Mouse (Mus musculus) retina, embryonic 14.5 days (tissue): ENCODE data around the gene Slc39a5.
A peak's percentile ranks its signal among the peaks of the same experiment; 100 is the strongest.

Experiments
- DNase-seq: peaks from one replicate; pipeline ENCODE4 v3.0.0-alpha.2; 2015; ENCODE audit warnings: low spot score

Gene Slc39a5

GRCm38 (mm10) chr10:128409692-128410559 is 8.9 kb upstream of the Slc39a5 start:
- DNase-seq = peak; percentile 98

GRCm38 (mm10) chr10:128408591-128409535 is 7.8 kb upstream of the Slc39a5 start:
- DNase-seq = peak; percentile 41

GRCm38 (mm10) chr10:128403931-128404330 is 2.9 kb upstream of the Slc39a5 start:
- no peak for DNase-seq

GRCm38 (mm10) chr10:128401638-128402037 is 609 bp upstream of the Slc39a5 start:
- no peak for DNase-seq

- no peak for DNase-seq
Observed at GRCm38 (mm10) chr10:128400338-128400737, 691 bp downstream of the Slc39a5 start.

GRCm38 (mm10) chr10:128397466-128397865 is 3.6 kb downstream of the Slc39a5 start:
- no peak for DNase-seq

- no peak for DNase-seq
Observed at GRCm38 (mm10) chr10:128396716-128397264, 4.2 kb downstream of the Slc39a5 start.

- no peak for DNase-seq
Observed at GRCm38 (mm10) chr10:128396017-128396673, 4.9 kb downstream of the Slc39a5 start.

GRCm38 (mm10) chr10:128391850-128392249 is 9.2 kb downstream of the Slc39a5 start:
- no peak for DNase-seq

GRCm38 (mm10) chr10:128390366-128390765 is 10.7 kb downstream of the Slc39a5 start:
- no peak for DNase-seq

GRCm38 (mm10) chr10:128389570-128389969 is 11.5 kb downstream of the Slc39a5 start:
- DNase-seq = no peak

GRCm38 (mm10) chr10:128388941-128389340 is 12.1 kb downstream of the Slc39a5 start:
- no peak for DNase-seq

GRCm38 (mm10) chr10:128385902-128386301 is 15.1 kb downstream of the Slc39a5 start:
- DNase-seq = no peak

GRCm38 (mm10) chr10:128382482-128382881 is 18.5 kb downstream of the Slc39a5 start:
- DNase-seq = no peak

GRCm38 (mm10) chr10:128380565-128380964 is 20.5 kb downstream of the Slc39a5 start:
- DNase-seq = peak; percentile 23

- no peak for DNase-seq
Observed at GRCm38 (mm10) chr10:128379260-128379659, 21.8 kb downstream of the Slc39a5 start.

- DNase-seq = no peak
Observed at GRCm38 (mm10) chr10:128378462-128378861, 22.6 kb downstream of the Slc39a5 start.

- DNase-seq = no peak
Observed at GRCm38 (mm10) chr10:128377940-128378448, 23.0 kb downstream of the Slc39a5 start.

- peak; percentile 64 for DNase-seq
Observed at GRCm38 (mm10) chr10:128377222-128377939, 23.6 kb downstream of the Slc39a5 start.

GRCm38 (mm10) chr10:128376455-128377211 is 24.4 kb downstream of the Slc39a5 start, which contains the start of gene Ankrd52:
TSS of gene Ankrd52 (plus strand) at chr10:128377115.
- peak; percentile 87 for DNase-seq
